Mouse (Mus musculus) Patski (cell line): Measurements from ENCODE around the gene Tal1. TPM values are rescaled to one million over a fixed set of nuclear protein-coding genes. Genes with fewer than 3 reads are reported as not detected.
A peak's percentile ranks its signal among the peaks of the same experiment; 100 is the strongest.

Experiments
- ATAC-seq: fragments of 100-300 bp; one replicate; pipeline ENCODE4 v1.8.0; 2021
- CTCF ChIA-PET: fragments of 350-600 bp; sonication (Branson Sonifier 250); formaldehyde crosslinking; loops from one replicate; lab custom pipeline; 2022; ENCODE audit warnings: inconsistent platforms; lab: Charles Lee
- POLR2A ChIA-PET: fragments of 350-600 bp; sonication (Branson Sonifier 250); formaldehyde crosslinking; loops from one replicate; lab custom pipeline; 2022; ENCODE audit warnings: antibody characterized with exemption, inconsistent platforms; lab: Charles Lee
- DNase-seq: peaks from one replicate; pipeline ENCODE4 v3.0.0-alpha.2; 2011; ENCODE audit warnings: low read depth, low spot score
- H3K27me3 ChIP-seq: fragments of 371-371 bp; one replicate; pipeline ENCODE4 v1.5.1; 2021
- CTCF ChIP-seq: fragments of 100-300 bp; IDR thresholded peaks from one replicate; pipeline ENCODE4 v1.5.1; 2021
- in situ Hi-C: fragments of 300-500 bp; cut with MboI; formaldehyde crosslinking; loops from 3 replicates; pipeline ENCODE4 v1.11.1; 2018; ENCODE audit warnings: low pct_unique_long_range_greater_than_20kb, mixed read lengths
- polyA plus RNA-seq: library from polyadenylated mRNA; unstranded; gene quantifications from one replicate; pipeline ENCODE4 v1.2.3, GENCODE M21; 2021

Gene Tal1
- polyA plus RNA-seq, result 1.2 TPM

- ATAC-seq (no peak), DNase-seq (no peak)
- CTCF ChIA-PET, result no interaction called here
- POLR2A ChIA-PET, result no interaction called here
- no peak for TF ChIP-seq CTCF
- in situ Hi-C loops, result no loop called here
- no peaks in the 10 kb centered on the region for H3K27me3 ChIP-seq
Observed at GRCm38 (mm10) chr4:115056371-115056920, at the start of gene Tal1. Gene Tal1 (plus strand): TSS chr4:115056426.

DNA sequence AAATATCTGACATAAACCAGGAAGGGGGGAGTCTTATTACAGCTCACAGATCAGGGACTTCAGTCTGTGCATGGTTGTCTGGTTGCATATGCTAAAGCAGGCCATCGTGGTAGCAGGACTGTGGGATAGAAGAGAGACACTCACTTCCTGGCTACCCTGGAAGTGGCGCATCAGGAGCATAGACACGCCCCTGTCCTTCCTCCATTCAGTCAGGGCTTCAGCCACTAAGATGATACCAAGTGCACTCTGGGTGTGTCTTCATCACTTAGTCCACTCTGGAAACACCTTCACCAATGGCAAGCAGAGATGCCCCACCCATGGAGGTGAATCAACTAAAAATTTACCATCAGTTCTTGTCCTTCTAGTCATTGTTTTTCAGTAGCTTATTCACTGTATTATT is 42.0 kb upstream of the Tal1 start:
- in situ Hi-C loops, result no loop called here
- no peak for ATAC-seq
- no peak for DNase-seq
- no peaks in the 10 kb centered on the region for H3K27me3 ChIP-seq
- ChIA-PET POLR2A (no interaction called here), CTCF (interaction anchor here (0.9 kb wide), 1 partner anchor 11 kb away, joined by 3 read pairs; no protein-coding TSS in a partner anchor)
- no peak for TF ChIP-seq CTCF

DNA sequence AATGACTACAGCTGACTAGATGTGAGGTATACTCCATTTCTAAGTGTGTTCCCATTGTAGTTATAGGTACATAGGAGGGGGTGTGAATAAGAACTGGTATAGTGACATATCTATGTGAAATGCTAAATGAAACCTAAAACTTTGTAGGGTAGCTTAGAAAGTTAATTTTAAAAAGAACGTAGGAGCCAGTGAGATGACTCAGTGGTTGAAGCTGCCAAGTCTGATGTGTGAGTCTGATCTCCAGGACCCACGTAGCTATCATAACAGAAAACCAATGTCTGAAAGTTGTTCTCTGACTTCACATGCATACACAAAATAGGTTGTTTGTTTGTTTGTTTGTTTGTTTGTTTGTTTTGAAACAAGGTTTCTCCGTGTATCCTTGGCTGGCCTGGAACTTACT is 36.2 kb upstream of the Tal1 start:
- ATAC-seq (no peak), DNase-seq (no peak)
- in situ Hi-C loops, result no loop called here
- no peaks in the 10 kb centered on the region for H3K27me3 ChIP-seq
- no peak for TF ChIP-seq CTCF
- CTCF ChIA-PET, result interaction anchor here (1.7 kb wide), 1 partner anchor 8 kb away, joined by 3 read pairs; no protein-coding TSS in a partner anchor
- POLR2A ChIA-PET, result interaction anchor here (1.3 kb wide), 1 partner anchor 15 kb away, joined by 3 read pairs; no protein-coding TSS in a partner anchor

- CTCF ChIA-PET, result interaction anchor here (1.1 to 1.6 kb wide), 5 partner anchors 12 to 60 kb away, joined by 3 to 6 read pairs (median 4); partner anchors contain the start of gene Pdzk1ip1
- in situ Hi-C loops, result no loop called here
- no peaks in the 10 kb centered on the region for H3K27me3 ChIP-seq
- TF ChIP-seq CTCF, result no peak
- DNase-seq (no peak), ATAC-seq (no peak)
- POLR2A ChIA-PET, result interaction anchor here (0.9 kb wide), 1 partner anchor 15 kb away, joined by 3 read pairs; no protein-coding TSS in a partner anchor
Observed at GRCm38 (mm10) chr4:115035043-115035442, 21.2 kb upstream of the Tal1 start.

GRCm38 (mm10) chr4:115038242-115038641 is 18.0 kb upstream of the Tal1 start:
- ATAC-seq, result no peak
- ChIA-PET CTCF (interaction anchor here (0.7 to 1.9 kb wide), 11 partner anchors 9 to 86 kb away, joined by 3 to 15 read pairs (median 4); partner anchors contain the start of gene Pdzk1ip1), POLR2A (interaction anchor here (0.6 kb wide), 1 partner anchor 93 kb away, joined by 3 read pairs; no protein-coding TSS in a partner anchor)
- H3K27me3 ChIP-seq, result no peaks in the 10 kb centered on the region
- in situ Hi-C loops, result no loop called here
- DNase-seq, result no peak
- TF ChIP-seq CTCF, result peak; percentile 81

DNA sequence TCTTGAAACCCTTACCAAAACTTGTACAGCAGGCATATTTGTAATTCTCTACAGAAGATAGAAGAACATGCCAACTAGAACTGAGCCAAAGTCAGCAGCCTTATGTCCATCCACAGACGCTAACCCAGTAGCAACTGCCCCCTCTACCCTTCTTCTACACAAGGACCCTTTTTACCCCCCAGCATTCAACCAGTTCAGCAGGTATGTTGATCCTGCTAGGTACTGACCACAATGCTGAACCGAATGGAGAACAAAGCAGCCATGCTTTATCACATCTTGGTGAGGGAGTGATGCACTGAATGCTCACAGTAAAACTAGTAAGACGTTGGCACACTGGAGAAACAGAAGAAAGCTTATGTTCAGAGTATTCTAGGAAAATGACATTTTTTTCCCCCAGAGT is 10.6 kb upstream of the Tal1 start:
- ATAC-seq, result no peak
- CTCF ChIA-PET, result interaction anchor here (6.9 kb wide), 1 partner anchor 38 kb away, joined by 45 read pairs; no protein-coding TSS in a partner anchor
- no peak for TF ChIP-seq CTCF
- POLR2A ChIA-PET, result no interaction called here
- DNase-seq, result no peak
- H3K27me3 ChIP-seq, result no peaks in the 10 kb centered on the region
- in situ Hi-C loops, result loop anchor here (5.0 kb wide), 1 partner anchor 47 kb away; no protein-coding TSS in a partner anchor

DNA sequence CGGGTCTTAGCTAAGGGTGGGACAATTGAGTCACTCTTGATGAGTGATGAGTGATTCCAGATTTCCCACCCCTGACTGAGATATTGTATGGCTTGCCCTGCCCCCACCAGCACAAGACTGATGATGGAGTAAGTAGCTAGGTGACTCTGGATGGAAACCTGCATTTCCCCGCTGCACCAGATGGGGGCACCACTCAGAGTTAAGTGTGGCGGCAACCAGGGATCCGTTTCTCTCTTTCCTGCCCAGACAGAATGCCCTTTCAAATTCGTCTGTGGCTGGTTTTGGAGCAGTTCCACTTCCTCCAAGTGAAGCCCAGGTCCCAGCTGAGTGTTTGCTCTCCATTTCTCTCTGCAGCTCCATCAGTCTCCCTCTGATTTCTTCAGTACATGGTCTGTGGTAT is 8.5 kb upstream of the Tal1 start:
- in situ Hi-C loops, result loop anchor here (5.0 kb wide), 1 partner anchor 45 kb away; no protein-coding TSS in a partner anchor
- CTCF ChIA-PET, result interaction anchor here (0.8 to 6.9 kb wide), 7 partner anchors 9 to 53 kb away, joined by 3 to 45 read pairs (median 4); no protein-coding TSS in a partner anchor
- no peak for ATAC-seq

GRCm38 (mm10) chr4:115048190-115048589 is 8.0 kb upstream of the Tal1 start:
- CTCF ChIA-PET, result interaction anchor here (0.8 to 6.9 kb wide), 7 partner anchors 10 to 52 kb away, joined by 3 to 45 read pairs (median 4); no protein-coding TSS in a partner anchor
- TF ChIP-seq CTCF, result no peak
- H3K27me3 ChIP-seq, result no peaks in the 10 kb centered on the region
- in situ Hi-C loops, result loop anchor here (5.0 kb wide), 1 partner anchor 44 kb away; no protein-coding TSS in a partner anchor
- ATAC-seq (no peak), DNase-seq (no peak)
- POLR2A ChIA-PET, result interaction anchor here (0.6 kb wide), 1 partner anchor 50 kb away, joined by 3 read pairs; no protein-coding TSS in a partner anchor

More for the DNA sequence above, 8.5 kb upstream of the Tal1 start:
- DNase-seq, result no peak
- peak; percentile 77 for TF ChIP-seq CTCF
- POLR2A ChIA-PET, result interaction anchor here (0.6 to 0.8 kb wide), 2 partner anchors 39 to 50 kb away, joined by 3 to 4 read pairs; no protein-coding TSS in a partner anchor
- no peaks in the 10 kb centered on the region for H3K27me3 ChIP-seq

- ATAC-seq (no peak), DNase-seq (no peak)
- CTCF ChIA-PET, result interaction anchor here (1.6 kb wide), 1 partner anchor 13 kb away, joined by 7 read pairs; no protein-coding TSS in a partner anchor
- no peak for TF ChIP-seq CTCF
- in situ Hi-C loops, result no loop called here
- POLR2A ChIA-PET, result no interaction called here
- no peaks in the 10 kb centered on the region for H3K27me3 ChIP-seq
Observed at GRCm38 (mm10) chr4:115051245-115051644, 5.0 kb upstream of the Tal1 start.

DNA sequence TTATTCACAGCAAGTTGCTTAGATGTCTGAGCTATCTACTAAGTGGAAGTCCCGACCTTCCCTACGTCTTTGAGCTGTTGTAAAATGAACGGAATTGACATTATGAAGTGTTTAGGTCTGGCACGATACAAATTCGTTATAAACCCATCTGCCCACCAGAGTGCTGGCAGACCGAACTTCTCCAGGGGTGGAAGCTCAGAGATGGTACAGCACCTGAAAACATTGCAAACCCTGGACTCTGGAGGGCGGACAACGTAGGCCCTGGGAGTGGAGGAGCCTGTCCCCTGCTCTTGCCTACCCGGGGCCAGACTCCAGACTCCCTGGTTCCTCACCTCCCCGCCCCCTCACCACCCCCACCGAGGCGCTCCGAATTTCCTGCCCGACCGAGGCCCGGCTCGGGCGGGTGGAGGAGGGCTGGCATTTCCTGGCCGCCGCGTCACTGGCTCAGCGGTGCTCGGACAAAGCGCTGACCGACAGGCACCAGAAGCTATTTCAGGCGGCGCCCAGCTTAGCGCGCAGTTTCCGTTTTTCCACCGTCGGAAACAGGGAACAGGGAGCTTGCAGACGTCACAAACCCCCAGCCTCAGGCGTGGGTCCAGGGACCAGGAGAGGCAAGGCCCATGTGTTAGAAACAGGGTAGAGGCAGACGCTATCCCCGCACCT is 3.8 kb upstream of the Tal1 start:
- TF ChIP-seq CTCF, result no peak
- H3K27me3 ChIP-seq, result no peaks in the 10 kb centered on the region
- ChIA-PET POLR2A (interaction anchor here (0.7 kb wide), 1 partner anchor 9 kb away, joined by 5 read pairs; no protein-coding TSS in a partner anchor), CTCF (interaction anchor here (1.6 to 3.3 kb wide), 2 partner anchors 14 to 33 kb away, joined by 7 to 9 read pairs; no protein-coding TSS in a partner anchor)
- DNase-seq (no peak), ATAC-seq (no peak)
- in situ Hi-C loops, result no loop called here
